Mouse (Mus musculus): ENCODE measurements around the gene Ucp2.

- TF ChIP-seq GATA1 (IDR thresholded peaks at IDR 0.05; ENCODE audit: low read length) (no peak), TAL1 (IDR thresholded peaks at IDR 0.05; ENCODE audit: low read length) (no peak)
Measured at GRCm38 (mm10) chr7:100446271-100446670, 46.9 kb upstream of the Ucp2 start.

Measured in erythroblast, embryonic 14.5 days (primary cell).